Comparison of ENCODE assay signal across 8 mouse cellular contexts in the genomic region with DNA sequence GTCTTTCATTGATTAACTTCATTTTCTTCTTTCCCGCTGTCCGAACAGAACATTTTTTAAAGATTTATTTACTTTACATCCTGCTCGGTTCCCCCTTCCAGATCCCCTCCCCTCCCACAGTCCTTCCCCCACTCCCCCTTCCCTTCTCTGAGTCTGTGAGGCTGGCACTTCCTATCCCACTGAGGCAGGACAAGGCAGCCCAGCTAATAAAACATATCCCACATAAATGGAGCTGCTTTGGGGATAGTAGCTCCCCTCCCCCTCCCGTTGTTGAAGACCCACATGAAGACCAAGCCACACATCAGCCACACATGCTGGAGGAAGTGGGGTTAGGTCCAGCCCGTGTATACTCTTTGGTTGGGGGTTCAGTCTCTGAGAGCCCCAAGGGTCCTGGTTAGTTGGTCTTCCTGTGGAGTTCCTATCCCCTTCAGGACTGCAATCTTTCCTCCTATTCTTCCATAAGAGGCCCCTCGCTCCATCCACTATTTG. TPM values are rescaled to one million over a fixed set of nuclear protein-coding genes. Genes with fewer than 3 reads are reported as not detected.
DNase-seq lines count a peak whose midpoint lies in the region; ATAC-seq and TF ChIP-seq lines count a peak whose summit lies in the region.

No protein-coding gene starts in this region.

- DNase-seq in cerebellum, adult 18-20 months: peak; percentile 17 to 26
- no peak for DNase-seq in cerebellum, adult 8-10 months
- DNase-seq in testis, postnatal 10 days (ENCODE audit: low spot score): peak; percentile 46
- DNase-seq in urinary bladder, postnatal 14 days (ENCODE audit: low spot score): no peak
- DNase-seq in c-Kit-positive CD71-positive TER-119-positive erythroid progenitor cells, embryonic 14.5 days (ENCODE audit: low spot score): no peak

- peak overlapping the region; percentile 81 for H3K4me2 ChIP-seq in heart, embryonic 14.5 days (ENCODE audit: low read length)
- H3K4me2 ChIP-seq in liver, embryonic 16.5 days (ENCODE audit: low read depth, low read length): peak overlapping the region; percentile 59

- peak overlapping the region in 1 of 2 experiments; percentile 80; a peak in 1 of 4 replicates for H3K27ac ChIP-seq in heart, embryonic 14.5 days (replicated peaks in 1 of 2; ENCODE audit: control insufficient read depth in 1 of 2, insufficient read depth in 1 of 2, low read depth in 2 of 2, low read length in 2 of 2)
- H3K27ac ChIP-seq in liver, embryonic 16.5 days (ENCODE audit: low read length): no peak overlapping the region

- no peaks in the 10 kb centered on the region for H3K36me3 ChIP-seq in E14TG2a.4 (ENCODE audit: insufficient read depth, low read length)
- H3K36me3 ChIP-seq in heart, embryonic 14.5 days (ENCODE audit: control insufficient read depth, insufficient read depth, low read length): no peaks in the 10 kb centered on the region
- no peaks in the 10 kb centered on the region for H3K36me3 ChIP-seq in liver, embryonic 16.5 days (ENCODE audit: control insufficient read depth, insufficient read depth)

- no peaks in the 10 kb centered on the region for H3K9me3 ChIP-seq in E14TG2a.4 (ENCODE audit: low read length)
- H3K9me3 ChIP-seq in heart, embryonic 14.5 days (ENCODE audit: control insufficient read depth, low read length): no peaks in the 10 kb centered on the region
- no peaks in the 10 kb centered on the region for H3K9me3 ChIP-seq in liver, embryonic 16.5 days (replicated peaks; ENCODE audit: control insufficient read depth, low read length)

- peaks cover 31% of the 10 kb centered on the region for H3K27me3 ChIP-seq in E14TG2a.4 (ENCODE audit: insufficient read depth, low read length)
- H3K27me3 ChIP-seq in heart, embryonic 14.5 days (ENCODE audit: control insufficient read depth, insufficient read depth, low read length): no peaks in the 10 kb centered on the region
- peaks cover 24% of the 10 kb centered on the region for H3K27me3 ChIP-seq in liver, embryonic 16.5 days (ENCODE audit: control insufficient read depth, insufficient read depth, low read depth, low read length)

- H3K4me3 ChIP-seq in E14TG2a.4 (replicated peaks; ENCODE audit: low read length): peak overlapping the region; percentile 73
- H3K4me3 ChIP-seq in heart, embryonic 14.5 days (ENCODE audit: control insufficient read depth in 1 of 2, insufficient read depth in 1 of 2, low read depth in 1 of 2, low read length in 2 of 2): peak overlapping the region; percentile 64 to 69
- peak overlapping the region; percentile 64; the same call in 1 of the 2 replicates for H3K4me3 ChIP-seq in liver, embryonic 16.5 days (ENCODE audit: low read depth, low read length)

- peak overlapping the region; percentile 79 for H3K9ac ChIP-seq in heart, embryonic 14.5 days (ENCODE audit: low read length)
- peak overlapping the region; percentile 32; the same call in 1 of the 2 replicates for H3K9ac ChIP-seq in liver, embryonic 16.5 days (ENCODE audit: low read depth, low read length)

- 62% methylated on average over 6 of the region's 6 CpGs for WGBS in heart, embryonic 14.5 days
- 38% methylated on average over 6 of the region's 6 CpGs for WGBS in liver, embryonic 16.5 days (ENCODE audit: insufficient replicate concordance)

- ATAC-seq in heart, embryonic 14.5 days (ENCODE audit: insufficient number of reproducible peaks, insufficient read depth, low FRiP score, low read depth): no peak
- no peak for ATAC-seq in liver, embryonic 16.5 days (ENCODE audit: low read depth)

- no peak for TF ChIP-seq CTCF in E14TG2a.4 (conservative IDR thresholded peaks at IDR 0.05; ENCODE audit: low read length)

- H3K4me1 ChIP-seq in E14TG2a.4 (replicated peaks; ENCODE audit: low read depth, low read length): peaks cover 5% of the 10 kb centered on the region; the same call in 1 of the 2 replicates
- peaks cover 3 to 9% of the 10 kb centered on the region in 2 experiments; a peak in 3 of 4 replicates for H3K4me1 ChIP-seq in heart, embryonic 14.5 days (ENCODE audit: control insufficient read depth in 2 of 2, insufficient read depth in 2 of 2, low read length in 2 of 2)
- no peaks in the 10 kb centered on the region for H3K4me1 ChIP-seq in liver, embryonic 16.5 days (ENCODE audit: control insufficient read depth, low read depth, low read length)

RNA-seq across cellular contexts. Expression of gene Fam135a, which starts 0.8 kb away (rescaled TPM):
- 25.6 and 28.9 TPM in 2 replicates for polyA plus RNA-seq in heart, embryonic 14.5 days (2014; fragmentation: Nextera tagmentation; extraction: Ambion mirVana)
- polyA plus RNA-seq in liver, embryonic 16.5 days (2015; fragmentation: Nextera tagmentation; extraction: Ambion mirVana): 5.2 and 6.1 TPM in 2 replicates

Comparison
In these comparisons a context has a peak if more than half of its experiments do, and no peak if none do; other contexts are left out.
1. DNase-seq: peak in cerebellum, adult 18-20 months (2 of 2) and testis, postnatal 10 days (single experiment); none in cerebellum, adult 8-10 months (single experiment), urinary bladder, postnatal 14 days (single experiment) and c-Kit-positive CD71-positive TER-119-positive erythroid progenitor cells, embryonic 14.5 days (single experiment).
2. Peak in every context shown above with its lines, with median percentiles within 50 percentile points of each other: H3K4me3 ChIP-seq.